Mouse (Mus musculus) layer of hippocampus, adult 9-11 months (tissue): Measurements from ENCODE around the gene B3galnt2.
A peak's percentile ranks its signal among the peaks of the same experiment; 100 is the strongest.
"Not testable (repeated sequence)": the region's sequence is repeated elsewhere in the genome, so short reads cannot be mapped to it uniquely, and the experiment has no call there.

Experiments
- DNase-seq: peaks from one replicate; pipeline ENCODE4 v3.0.0; 2022

B3galnt2 gene

DNA sequence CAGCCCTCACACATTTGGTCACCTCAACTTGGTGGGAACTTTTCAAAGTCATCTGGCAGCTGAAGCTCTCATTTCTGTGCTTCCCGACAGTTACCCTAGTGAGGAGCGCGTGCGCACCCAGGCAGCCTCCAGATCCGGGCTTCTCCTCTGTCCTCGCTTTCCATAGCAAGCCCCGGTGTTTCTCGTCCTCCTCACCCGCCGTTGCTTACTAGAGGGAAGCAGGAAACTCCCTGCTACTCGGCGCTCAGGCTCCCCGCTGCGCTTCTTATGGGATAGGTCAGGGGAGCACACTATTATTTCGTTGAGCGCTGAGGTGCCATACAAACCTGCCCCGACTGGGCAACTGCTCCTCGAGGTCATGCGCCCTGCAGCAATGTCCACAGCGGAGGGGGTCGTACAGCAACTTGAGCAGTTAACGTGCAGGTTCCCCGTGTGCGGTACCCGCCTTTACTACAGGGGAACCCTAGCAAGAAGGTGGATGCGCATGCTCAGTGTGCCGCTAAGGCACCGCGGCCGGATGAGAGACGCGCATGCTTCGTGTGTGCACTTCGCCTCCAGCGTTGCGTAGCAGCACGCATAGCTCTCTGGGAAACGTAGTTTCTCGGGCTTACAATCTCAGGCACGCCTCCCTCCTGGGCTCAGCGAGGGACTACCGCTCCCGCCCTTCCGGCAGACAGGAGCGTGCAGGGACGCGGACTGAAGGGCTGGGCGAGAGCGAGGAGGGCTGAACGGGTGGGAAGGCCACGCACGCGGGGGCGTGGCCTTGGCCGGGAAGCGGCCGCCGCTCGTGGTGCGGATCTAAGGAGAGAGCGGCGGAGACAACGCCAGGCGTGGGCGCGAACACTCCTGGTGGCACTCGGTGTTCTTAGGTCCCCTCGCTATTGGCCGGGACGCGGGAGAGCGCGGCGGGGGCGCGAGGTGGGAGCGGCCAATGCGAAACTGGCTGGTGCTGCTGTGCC lies at the start of gene B3galnt2:
TSS of gene B3galnt2 (plus strand) at position 596 of the 959 bp plus-strand sequence.
- DNase-seq, result peak; percentile 99

DNA sequence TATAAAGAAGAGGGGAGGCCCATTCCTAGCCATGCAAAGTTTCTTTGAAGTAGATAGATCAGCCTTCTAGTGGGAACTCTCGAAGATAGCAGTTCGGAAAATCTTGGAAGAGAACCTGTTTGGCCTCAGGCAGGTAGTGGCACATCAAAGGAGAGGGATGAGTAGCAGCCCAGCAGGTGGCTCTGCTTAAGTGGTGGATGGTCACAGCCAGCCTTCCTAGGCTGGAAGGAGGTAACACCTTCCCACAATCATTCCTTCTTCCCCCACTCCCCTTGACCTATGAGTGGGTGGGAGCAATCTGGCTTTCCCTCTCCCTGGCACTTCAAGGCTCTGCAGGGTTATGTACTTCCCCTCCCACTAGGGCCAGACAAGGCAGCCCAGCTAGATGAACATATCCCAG lies 42.9 kb upstream of the B3galnt2 start:
- DNase-seq, result no peak

DNA sequence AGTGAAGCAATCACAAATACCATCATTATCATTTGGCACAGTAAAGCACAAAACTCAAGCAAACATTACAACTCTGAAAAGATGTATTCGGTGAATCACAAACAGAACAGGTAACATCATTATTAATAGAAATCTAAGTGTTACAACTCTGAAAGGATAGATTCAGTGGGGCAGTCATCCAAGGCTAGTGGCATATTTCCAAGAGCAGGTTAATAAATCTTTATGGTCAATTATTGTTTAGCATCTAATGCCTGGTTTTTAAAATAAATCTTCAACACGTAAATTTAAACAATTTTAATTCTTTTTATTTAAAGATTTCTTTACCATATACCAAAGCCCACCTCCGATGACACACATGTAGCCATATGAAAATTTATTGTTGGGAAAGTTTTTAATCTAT lies 34.9 kb upstream of the B3galnt2 start:
- no peak for DNase-seq

DNA sequence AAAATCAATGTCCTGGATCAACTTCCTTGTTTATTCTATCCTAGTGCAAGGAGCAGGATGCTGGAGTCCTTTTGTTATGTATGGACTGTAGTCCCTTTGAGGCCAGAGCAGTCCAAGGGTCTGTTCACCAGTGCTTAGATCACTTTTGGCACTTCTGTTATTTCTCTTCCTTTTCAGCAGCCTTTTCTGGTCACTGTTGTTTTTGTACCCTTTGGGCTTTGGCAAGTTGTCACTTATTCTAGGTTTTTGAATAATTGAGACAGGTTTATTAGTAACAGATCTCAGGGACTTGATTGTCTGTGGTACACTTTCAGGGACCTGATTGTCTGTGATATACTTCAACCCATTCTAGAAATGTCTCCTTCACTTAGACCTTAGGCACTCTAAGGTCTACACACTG lies 31.7 kb upstream of the B3galnt2 start:
- no peak for DNase-seq

DNA sequence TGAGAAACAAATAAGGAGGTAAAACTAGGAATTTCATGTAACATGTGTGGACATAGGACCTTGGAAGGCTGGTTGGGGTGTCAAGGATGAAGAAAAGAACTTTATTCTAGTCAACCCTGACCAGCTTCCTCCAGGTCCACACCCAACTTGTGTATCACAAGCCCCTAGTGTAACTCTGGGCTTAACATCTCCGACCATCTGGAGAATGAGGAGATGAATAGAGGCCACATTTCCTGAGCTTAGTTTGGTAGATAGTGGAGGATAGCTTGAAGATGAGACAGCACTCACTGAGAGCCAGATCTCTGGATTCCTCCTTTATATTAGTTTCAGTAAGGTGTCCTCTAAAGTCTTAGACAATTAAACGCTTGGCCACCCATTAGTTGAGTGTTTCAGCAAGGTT lies 24.3 kb upstream of the B3galnt2 start:
- DNase-seq, result no peak

DNA sequence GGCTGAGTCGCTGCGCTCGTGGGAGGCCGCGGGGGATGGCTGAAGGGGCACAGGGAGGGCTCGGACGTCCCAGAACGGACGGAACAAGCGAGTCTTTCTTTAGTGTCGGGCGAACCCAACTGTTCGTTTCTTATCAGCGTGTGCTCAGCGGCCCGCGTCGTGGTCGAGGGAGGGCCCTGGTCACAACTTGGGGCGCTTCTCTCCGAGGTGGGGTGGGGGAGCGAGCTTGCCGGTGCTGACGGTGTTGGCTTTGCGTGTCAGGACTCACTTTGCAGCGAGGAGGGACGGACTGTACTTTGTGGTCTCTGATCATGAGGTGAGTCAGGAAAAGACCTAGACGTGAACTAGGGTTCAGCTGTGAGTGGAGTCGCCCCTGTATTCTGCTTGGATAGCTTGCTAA lies 662 bp downstream of the B3galnt2 start:
- no peak for DNase-seq

DNA sequence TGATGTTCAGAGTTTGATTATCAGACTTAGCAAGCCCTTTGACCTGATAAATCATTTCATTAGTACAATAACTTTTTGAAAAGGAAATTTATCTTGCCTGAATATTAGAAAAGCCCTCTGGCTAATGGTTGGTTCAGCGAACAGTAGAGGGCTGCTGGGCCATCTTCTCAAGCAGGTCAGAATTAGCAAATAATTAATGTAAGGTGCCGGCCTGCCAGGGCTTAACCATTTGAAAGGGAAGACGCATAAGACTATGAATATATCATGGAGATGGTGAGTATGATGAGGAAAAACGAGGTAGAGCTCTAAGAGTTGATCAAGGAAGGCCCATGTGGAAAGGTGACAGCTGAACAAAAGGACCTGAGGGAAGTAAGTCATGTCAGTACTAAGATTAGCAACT lies 2.4 kb downstream of the B3galnt2 start:
- no peak for DNase-seq

DNA sequence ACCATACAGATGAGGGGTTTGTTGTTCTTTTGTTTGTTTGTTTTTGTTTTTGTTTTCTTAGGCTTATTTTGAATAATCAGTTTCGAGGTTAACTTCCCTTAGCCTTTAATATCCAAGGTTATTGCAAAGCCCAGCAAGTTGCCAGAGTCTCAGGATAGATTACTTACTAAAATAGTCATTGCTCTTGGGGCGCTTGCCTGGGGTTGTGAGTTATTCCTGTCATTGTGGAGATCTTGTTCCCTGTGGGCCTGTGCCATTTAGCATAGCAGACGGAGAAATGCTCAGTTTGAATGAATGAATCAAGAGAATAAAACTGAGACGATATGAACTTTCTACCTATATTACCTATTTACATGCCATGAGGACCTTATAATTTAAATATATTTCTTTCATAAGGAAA lies 5.9 kb downstream of the B3galnt2 start:
- no peak for DNase-seq

DNA sequence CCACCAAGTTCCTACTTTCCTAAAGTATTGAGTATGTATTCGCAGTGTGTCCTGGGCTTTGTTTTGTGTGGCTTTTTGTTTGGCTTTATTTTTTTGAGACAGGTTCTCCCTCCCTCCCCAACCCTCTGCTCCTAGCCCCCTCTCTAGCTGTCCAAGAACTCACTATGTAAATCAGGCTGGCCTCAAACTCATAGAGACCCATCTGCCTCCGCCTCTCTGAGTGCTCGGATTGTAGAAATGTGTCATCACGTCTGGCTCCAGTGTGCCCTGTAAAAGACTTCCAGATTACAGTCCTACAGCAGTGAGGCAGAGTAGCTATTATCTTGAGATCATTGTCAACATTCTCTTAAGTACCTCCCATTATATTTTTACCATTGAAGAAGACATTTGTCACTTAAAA lies 6.8 kb downstream of the B3galnt2 start:
- DNase-seq, result no peak

DNA sequence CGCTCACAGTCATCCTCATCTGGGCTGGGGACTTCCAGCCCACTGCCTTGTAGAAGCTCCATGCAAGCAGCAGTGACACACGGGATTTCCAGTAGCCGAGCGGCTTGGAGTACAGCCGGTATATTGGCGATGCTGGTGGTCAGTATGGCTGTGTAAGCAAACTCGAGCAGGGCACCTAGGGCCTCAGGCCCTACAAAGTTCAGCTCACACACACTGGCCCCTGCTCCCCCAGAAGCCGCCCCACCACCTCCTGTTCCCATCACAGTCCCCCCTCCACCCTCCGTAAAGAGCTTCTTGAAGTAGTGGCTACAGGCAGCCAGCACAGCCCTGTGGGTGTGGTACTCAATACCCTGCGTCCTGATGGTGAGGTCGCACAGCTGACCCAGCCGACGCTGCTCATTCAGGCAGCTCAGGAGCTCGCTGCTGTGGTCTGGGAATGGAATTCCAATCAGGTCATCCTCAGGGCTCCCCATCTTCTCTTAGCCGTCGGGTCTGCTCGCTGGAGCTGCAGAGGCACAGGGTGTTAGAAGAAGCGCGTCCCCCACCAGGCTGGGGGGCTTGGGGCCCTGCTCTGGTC lies 11.2 kb downstream of the B3galnt2 start:
- DNase-seq, result no peak

DNA sequence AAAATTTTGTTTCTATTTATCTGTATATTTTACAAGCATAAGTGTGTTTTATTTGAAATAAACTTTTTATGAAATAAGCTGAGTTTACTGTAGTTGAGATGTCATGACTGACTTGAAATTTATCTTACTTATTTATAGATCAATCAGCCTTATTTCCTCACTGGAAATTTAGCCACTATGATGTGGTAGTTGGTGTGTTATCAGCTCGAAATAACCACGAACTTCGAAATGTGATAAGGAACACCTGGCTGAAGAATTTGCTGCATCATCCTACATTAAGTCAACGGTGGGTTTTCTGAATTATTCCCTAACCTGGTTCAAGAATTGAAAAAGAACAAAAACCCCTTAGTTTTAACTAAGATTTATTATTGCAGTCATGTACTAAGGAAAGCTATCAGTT lies 11.9 kb downstream of the B3galnt2 start:
- DNase-seq, result no peak

DNA sequence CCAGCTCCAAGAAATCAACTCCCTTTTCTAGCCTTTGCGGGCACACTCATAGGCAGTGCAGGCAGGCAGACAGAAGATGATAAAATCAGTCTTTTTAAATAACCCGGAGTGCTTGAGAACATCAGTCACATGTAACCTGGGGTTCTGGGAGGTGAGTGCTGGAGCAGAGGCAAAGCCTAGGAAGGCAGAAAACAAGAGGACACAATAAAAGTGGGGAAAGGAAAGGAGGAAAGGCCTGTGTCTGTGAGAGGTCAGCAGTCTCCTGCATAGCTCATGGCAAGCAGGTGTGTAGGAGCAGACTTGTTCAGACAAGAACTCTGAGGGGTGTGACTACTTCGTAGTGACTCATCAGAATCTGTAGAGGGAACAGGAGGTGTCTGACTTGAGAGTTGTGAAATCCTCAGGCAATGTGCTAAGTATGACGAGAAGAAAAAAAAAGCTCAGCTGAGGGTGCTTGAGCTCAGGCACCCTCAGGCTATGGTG lies 14.4 kb downstream of the B3galnt2 start:
- no peak for DNase-seq

DNA sequence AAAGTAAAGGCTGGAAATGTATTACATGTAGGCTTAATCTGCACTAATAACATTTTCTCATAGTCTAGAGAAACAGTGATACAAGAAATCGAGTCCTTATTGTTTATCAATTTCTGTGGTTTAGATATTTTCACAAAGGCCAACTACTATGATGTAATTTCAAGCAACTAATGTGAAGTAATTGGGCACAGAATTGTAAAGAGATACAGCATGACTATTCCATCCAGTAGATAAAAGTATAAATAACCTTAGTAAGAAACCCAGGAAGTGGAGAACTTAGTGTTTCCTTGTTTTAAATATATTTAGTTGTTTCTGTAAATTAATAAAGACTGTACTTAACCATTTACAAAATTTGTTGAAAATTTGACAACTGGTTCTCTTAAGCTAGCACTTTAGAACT lies 15.5 kb downstream of the B3galnt2 start:
- no peak for DNase-seq

DNA sequence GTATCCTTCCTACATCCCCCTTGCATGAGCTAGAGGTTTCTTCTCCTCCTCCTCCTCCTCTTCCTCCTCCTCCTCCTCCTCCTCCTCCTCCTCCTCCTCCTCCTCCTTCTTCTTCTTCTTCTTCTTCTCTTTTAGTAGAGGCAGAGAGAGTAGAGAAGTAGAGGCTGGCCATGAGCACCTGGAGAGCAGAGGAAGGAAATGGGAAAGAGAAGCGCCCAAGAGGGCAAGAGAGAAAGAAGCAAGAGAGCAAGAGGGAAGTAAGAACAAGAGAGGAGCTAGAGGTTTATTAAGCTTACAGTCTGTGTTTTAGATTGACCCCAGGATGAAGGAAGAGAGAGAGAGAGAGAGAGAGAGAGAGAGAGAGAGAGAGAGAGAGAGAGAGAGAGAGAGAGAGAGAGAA lies 27.6 kb downstream of the B3galnt2 start:
- not testable (repeated sequence) for DNase-seq

DNA sequence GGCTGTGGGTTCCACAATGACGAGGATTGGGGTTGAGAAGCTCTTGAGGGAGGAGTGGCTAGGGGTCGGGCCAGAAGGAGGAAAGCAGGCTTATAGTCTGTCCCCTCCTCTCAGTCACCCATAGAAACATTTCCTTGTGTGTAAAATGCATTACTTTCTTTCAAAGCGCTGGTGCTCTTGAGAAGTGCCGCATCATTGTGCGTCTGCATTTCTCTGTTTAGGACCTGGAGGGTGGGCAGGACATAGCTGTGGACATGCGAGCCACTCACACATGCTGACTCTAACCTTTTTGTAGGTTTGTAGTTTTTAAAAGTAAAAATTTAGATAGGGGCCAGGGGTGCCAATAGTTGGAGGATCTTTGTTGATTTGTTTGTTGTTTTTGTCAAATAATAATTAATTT lies 29.3 kb downstream of the B3galnt2 start:
- no peak for DNase-seq

DNA sequence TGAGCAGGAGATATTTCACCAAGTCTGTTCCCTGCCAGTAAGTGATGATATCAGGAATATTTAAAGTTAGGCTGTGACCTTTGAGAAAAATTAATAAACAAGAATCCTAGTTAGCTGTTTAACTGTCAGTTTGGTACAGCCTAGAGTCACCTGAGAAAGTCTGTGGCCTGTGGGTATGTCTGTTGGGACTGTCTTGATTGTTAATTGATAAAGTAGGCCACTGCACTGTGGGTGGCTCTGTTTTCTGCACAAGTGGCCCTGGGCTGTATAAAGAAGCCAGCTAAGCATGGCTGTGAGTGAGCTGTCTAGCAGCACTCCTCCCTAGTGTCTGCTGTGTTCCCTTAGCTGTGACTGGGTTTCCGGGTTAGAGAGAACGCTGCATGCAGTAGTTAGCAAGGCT lies 34.9 kb downstream of the B3galnt2 start:
- DNase-seq, result no peak

DNA sequence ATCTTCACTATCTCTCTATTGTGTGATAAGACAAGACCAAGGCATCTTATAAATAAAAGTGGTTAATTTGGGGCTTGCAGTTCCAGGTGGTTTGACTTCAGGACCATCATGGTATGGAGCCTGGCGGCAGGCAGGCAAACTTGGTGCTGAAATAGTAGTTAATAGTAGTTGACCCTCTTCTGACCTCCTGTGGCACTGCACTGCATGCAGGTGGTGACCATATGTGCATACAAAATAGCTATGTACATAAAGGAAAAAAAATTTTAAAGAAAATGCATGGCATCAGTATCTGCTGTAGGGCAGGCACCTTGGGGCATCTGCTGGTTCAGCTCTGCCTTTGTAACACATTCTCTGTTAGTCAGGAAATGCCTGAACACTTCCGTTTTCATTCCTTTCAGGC lies 36.1 kb downstream of the B3galnt2 start:
- no peak for DNase-seq

DNA sequence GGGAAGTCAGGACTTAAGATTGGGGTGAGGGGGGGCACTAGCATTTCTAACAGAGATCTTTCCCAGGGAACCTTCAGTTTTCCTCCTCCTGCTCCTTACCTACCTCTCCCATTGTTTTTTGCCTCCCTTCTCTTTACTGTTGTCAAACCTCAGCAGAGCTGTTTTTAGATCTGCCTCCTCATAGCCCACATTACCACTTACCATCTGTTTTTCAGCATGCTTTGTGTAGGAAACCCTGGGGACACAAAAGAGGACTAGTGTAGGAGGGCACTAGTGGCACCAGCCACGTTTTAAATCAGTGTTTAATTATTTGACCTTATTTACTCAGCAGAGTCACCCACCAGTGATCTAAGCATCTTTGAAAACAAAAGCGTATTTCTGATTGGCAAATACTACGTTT lies 38.8 kb downstream of the B3galnt2 start:
- peak; percentile 51 for DNase-seq

DNA sequence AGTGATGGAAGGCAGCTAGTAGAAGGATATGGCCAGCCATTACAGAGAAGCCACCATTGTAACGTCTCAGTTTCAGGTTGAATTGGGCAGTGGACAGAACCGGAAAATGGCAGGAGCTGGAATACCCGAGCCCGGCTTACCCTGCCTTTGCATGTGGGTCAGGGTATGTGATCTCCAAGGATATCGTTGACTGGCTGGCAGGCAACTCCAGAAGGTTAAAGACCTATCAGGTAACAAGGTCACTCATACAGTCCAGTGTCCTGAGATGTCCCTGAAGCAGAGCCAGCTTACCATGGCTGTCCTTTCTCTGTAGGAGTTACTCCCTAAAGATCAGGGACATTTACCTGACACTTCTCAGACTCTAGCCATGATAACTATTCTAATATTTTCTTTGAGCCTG lies 40.8 kb downstream of the B3galnt2 start:
- DNase-seq, result no peak

DNA sequence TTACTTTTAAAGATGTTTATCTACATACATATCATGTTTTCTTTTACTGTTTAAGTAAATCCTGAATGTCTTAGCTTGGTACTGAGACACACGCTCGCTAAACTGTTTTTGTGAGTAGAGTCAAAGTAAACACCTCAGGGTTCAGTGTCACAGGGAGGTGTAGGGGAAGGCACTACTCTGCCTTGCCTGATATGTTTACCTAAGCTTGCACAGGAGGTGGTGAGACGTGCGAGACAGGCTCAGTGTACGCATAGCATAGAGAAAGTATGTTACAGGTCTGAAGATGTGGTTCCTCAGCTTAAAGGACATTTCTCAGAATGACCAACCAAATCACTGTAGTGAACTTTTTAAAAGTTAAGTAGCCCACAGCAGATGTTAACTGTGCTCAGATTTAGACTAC lies 43.2 kb downstream of the B3galnt2 start:
- DNase-seq, result no peak

DNA sequence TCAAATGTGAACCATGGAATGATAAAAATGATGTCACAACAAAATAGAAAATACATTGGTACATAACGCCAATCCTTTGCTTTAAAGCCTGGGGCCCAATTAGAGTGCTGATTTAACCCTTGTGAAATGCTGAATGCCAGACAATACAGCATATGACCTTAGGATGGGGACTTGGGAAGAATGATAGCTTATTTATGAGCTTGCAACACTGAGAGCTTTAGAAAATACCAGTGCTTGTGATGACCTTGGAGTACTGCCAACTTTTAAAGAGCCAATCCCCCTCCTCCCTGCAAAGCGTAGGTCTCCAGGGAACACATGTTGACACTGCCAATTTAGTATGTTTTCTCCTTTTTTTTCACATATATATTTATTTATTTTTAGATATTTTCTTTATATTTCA lies 48.4 kb downstream of the B3galnt2 start:
- DNase-seq, result no peak

DNA sequence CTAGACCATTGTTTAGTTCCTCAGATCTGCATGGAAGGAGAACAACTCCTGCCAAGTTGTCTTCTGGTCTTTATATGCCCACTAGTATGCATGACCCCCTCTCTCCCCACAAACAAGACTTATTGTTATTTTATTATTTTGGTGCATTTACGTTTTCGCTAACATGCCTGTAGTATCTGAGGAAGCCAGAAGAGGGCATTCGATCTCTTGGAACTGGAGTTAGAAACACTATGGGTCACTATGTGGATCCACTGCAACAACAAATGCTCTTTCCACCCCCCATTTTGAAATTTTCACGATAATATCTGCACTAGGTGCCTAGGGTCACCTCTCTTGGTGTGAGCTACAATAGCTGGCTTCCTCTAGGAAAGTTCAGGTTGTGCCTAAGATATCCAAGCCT lies 49.8 kb downstream of the B3galnt2 start:
- no peak for DNase-seq

DNA sequence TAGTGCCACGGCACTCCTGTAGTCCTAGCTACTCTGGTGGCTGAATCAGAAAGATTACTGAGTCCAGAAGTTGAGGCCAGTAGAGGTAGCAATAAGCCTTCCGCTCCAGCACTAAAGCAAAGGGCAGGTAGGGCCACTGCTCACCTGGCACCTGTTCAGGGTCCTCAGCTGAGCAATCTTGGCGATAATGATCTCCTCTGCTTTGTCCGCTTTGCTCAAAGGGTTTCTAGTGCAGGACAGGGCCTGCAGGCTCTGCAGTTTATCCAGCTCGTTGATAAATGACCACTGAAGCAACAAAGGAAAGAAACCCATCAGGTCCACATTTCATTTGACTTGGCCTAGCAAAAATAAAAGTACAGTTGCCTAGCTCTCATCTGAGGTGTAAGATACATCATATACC lies 50.7 kb downstream of the B3galnt2 start:
- no peak for DNase-seq

DNA sequence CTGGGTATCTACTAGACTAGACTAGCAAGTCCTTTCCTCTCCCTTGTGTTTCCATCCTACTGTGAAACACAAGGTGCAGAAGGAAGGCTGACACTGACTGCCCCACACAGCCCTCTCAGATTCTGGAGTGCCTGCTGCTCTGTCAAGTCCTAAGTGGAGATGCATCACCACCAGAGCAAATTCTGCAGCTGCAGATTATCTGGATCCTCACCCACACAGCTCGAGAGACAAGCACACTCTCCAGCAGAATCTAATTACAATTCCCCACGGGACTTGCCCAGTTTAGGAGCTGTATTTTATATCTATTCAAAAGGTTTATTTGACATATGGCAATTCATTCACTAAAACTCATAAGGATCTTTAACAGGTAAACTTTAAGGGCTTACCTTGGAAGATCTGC lies 51.8 kb downstream of the B3galnt2 start:
- peak; percentile 25 for DNase-seq
